Mouse (Mus musculus) thymus, adult 2 months (tissue): ENCODE measurements around the gene Npr2.

Source experiments
- CTCF ChIP-seq: fragments of 200-500 bp; IDR thresholded peaks from 2 replicates; pipeline ENCODE4 v1.5.1; 2012; ENCODE audit warnings: mild to moderate bottlenecking, control low read depth, low read length, moderate library complexity, borderline replicate concordance; ENCODE audit not compliant: control insufficient read depth, poor library complexity, insufficient read depth; ENCODE audit errors: extremely low read depth
- POLR2A ChIP-seq: fragments of 200-500 bp; IDR thresholded peaks from 2 replicates; pipeline ENCODE4 v1.6.1; 2012; ENCODE audit warnings: mild to moderate bottlenecking, low read length, control low read depth, moderate library complexity; ENCODE audit not compliant: control insufficient read depth, poor library complexity, insufficient read depth; ENCODE audit errors: extremely low read depth

DNA sequence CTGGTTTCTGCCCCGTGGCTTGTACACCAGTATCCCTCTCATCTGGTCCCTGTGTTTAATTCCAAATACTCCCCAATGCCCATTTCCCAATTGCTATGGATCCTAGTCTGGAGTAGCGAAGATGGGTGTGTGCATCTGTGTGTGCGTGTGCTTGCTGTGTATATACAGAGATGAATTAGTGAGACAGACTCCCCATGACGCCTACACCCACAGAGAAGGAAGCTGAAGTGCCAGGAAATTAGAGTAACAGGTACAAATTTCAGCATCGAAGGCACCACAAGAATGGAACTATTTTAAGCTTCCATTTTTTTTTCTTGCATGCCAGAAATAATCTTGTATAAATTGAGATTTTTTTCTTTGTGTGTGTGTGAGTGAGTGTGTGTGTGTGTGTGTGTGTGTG lies 59.3 kb downstream of the Npr2 start:
- TF ChIP-seq CTCF = no peak
- TF ChIP-seq POLR2A = no peak
